Mouse (Mus musculus): ENCODE measurements around the gene Serpina3g.

Gene Serpina3g

GRCm38 (mm10) chr12:104283380-104283779, 47.3 kb downstream of the Serpina3g start:
- DNase-seq = no peak

DNA sequence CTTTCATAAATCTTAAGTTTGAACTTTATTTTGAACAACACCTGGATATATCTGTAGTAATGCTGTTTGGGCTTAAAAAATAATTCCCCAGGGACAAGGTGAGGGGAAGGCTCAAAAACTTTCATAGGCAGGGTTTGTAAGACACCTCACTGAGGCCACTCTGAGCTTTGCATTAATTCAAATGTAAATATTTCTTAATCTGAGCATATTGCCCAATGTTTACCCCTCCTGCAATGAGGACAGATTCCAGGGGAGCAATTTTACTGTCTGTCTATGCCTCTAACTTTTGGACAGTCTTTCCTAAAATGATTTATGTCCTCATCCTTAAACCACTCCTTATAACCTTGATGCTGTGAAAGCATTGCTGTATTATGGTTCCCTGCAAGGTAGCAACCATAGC, 52.3 kb downstream of the Serpina3g start:
- no peak for DNase-seq

DNA sequence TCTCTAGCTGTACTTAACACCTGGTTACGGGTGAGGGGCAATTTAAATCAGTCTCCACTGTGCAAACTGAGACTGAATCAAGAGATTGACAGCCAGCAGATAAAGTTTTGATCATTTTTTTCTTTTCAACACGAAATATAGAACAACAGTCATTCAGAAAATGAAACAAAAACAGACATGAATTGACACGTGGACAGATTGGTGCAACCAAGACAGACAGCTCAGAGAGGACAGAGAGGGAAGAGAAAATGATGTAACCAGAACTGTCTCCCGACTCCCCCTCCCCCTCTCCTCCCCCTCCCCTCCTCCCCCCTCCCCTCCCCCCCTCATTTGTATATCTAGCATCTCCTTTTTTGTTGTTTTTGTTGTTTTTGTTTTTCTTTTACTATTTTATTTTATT, 53.8 kb downstream of the Serpina3g start:
- DNase-seq = no peak

Data from liver (tissue).